Mouse (Mus musculus): ENCODE data around the gene Usp21. TPM values are rescaled to one million over a fixed set of nuclear protein-coding genes. Genes with fewer than 3 reads are reported as not detected.

The Usp21 gene
- polyA plus RNA-seq, 1 experiment: 59.0 TPM

DNA sequence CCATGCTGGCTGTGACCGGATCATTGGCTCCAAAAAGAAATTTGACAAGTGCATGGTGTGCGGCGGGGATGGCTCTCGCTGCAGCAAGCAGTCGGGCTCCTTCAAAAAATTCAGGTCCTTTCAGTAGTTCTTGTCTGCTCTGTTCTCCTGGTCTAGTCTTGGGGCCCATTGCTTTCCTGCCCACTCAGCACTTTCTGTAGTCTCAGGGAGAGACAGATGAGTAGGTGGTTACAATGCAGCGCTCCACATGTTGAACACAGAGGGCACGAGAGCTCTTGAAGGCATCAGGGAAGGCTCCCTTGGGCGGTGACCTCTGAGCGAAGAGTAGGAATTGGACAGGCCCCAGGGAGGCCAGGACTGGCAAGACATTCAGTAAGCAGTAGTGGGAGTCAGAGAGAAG is 30.0 kb downstream of the Usp21 start:
- no peak for TF ChIP-seq CTCF (IDR thresholded peaks at IDR 0.05; ENCODE audit: borderline replicate concordance, insufficient read depth, low read length)
- no peak for TF ChIP-seq POLR2A (IDR thresholded peaks at IDR 0.05; ENCODE audit: low read depth, low read length)

DNA sequence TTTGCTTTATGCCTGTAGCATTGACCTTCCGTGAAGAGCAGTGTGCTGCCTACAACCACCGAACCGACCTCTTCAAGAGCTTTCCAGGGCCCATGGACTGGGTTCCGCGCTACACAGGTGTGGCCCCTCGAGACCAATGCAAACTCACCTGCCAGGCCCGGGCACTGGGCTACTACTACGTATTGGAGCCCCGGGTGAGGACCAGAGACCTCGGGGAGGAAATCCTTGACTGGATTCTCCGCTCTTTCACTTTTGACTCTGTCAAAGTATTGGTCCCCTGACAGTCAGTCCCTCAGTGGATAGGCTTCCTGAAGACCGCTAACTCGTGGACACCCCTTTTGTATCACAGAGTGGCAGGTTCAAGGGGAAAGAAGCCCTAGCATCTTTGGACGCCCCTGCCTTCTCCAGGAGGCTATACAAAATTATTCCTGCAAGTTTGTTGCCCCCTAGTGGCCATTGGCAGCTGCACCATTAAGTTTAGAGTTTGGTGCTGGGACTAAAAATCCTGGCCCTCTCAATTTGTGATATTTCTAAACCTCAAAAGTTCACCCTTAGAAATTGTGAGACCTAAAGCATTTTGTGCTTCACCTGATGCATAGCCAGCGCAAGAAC is 30.7 kb downstream of the Usp21 start:
- no peak overlapping the region for H3K27ac ChIP-seq (ENCODE audit: insufficient read depth, low read length)
- H3K4me3 ChIP-seq (ENCODE audit: insufficient read depth, low read length): no peak overlapping the region
- TF ChIP-seq POLR2A (IDR thresholded peaks at IDR 0.05; ENCODE audit: low read depth, low read length) (no peak), CTCF (IDR thresholded peaks at IDR 0.05; ENCODE audit: borderline replicate concordance, insufficient read depth, low read length) (no peak)
- peaks cover 15% of the 10 kb centered on the region for H3K4me1 ChIP-seq (ENCODE audit: control insufficient read depth, insufficient read depth, low read length)

More for the DNA sequence above, 30.0 kb downstream of the Usp21 start:
- no peak overlapping the region for H3K4me3 ChIP-seq (ENCODE audit: insufficient read depth, low read length)
- H3K4me1 ChIP-seq (ENCODE audit: control insufficient read depth, insufficient read depth, low read length): peaks cover 15% of the 10 kb centered on the region
- H3K27ac ChIP-seq (ENCODE audit: insufficient read depth, low read length): no peak overlapping the region

DNA sequence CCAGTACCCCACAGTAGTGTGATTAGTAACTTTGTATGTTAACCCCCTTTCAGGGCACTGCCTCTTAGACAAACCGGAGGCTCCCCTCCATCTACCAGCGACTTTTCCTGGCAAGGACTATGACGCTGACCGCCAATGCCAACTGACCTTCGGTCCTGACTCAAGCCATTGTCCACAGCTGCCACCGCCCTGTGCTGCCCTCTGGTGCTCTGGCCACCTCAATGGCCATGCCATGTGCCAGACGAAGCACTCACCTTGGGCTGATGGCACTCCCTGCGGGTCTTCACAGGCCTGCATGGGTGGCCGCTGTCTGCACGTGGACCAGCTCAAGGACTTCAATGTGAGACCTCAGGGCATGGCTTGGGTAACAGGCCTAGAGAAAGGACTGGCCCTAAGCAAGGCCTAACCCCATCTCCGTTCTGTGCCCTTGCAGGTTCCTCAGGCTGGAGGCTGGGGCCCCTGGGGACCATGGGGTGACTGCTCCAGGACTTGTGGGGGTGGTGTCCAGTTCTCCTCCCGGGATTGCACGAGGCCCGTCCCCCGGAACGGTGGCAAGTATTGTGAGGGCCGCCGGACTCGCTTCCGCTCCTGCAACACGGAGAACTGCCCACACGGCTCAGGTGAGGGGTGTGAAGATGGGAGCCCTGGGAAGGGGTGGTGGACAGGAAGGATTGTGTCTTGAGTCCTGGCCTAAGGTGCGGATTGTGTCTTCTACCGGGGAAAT is 31.5 kb downstream of the Usp21 start:
- TF ChIP-seq POLR2A (IDR thresholded peaks at IDR 0.05; ENCODE audit: low read depth, low read length): no peak
- TF ChIP-seq CTCF (IDR thresholded peaks at IDR 0.05; ENCODE audit: borderline replicate concordance, insufficient read depth, low read length): peak; percentile 18; the same call in 1 of the 2 replicates
- peaks cover 13% of the 10 kb centered on the region for H3K4me1 ChIP-seq (ENCODE audit: control insufficient read depth, insufficient read depth, low read length)
- no peak overlapping the region for H3K27ac ChIP-seq (ENCODE audit: insufficient read depth, low read length)
- H3K4me3 ChIP-seq (ENCODE audit: insufficient read depth, low read length): no peak overlapping the region

GRCm38 (mm10) chr1:171252415-171252814 is 35.4 kb downstream of the Usp21 start:
- peaks cover 3% of the 10 kb centered on the region for H3K4me1 ChIP-seq (ENCODE audit: control insufficient read depth, insufficient read depth, low read length)
- no peak for TF ChIP-seq POLR2A (IDR thresholded peaks at IDR 0.05; ENCODE audit: low read depth, low read length)
- no peak for TF ChIP-seq CTCF (IDR thresholded peaks at IDR 0.05; ENCODE audit: borderline replicate concordance, insufficient read depth, low read length)

GRCm38 (mm10) chr1:171251594-171252324 is 36.0 kb downstream of the Usp21 start:
- peak; percentile 78 for TF ChIP-seq POLR2A (IDR thresholded peaks at IDR 0.05; ENCODE audit: low read depth, low read length)
- TF ChIP-seq CTCF (IDR thresholded peaks at IDR 0.05; ENCODE audit: borderline replicate concordance, insufficient read depth, low read length): no peak
- H3K4me3 ChIP-seq (ENCODE audit: insufficient read depth, low read length): peak overlapping the region; percentile 24
- peak overlapping the region; percentile 86 for H3K27ac ChIP-seq (ENCODE audit: insufficient read depth, low read length)
- H3K4me1 ChIP-seq (ENCODE audit: control insufficient read depth, insufficient read depth, low read length): peaks cover 3% of the 10 kb centered on the region

More at GRCm38 (mm10) chr1:171252415-171252814, 35.4 kb downstream of the Usp21 start:
- peak overlapping the region; percentile 86 for H3K27ac ChIP-seq (ENCODE audit: insufficient read depth, low read length)
- peak overlapping the region; percentile 23 for H3K4me3 ChIP-seq (ENCODE audit: insufficient read depth, low read length)

GRCm38 (mm10) chr1:171250680-171251593 is 36.9 kb downstream of the Usp21 start, which contains the start of gene Ndufs2:
Gene Ndufs2 (minus strand): TSS chr1:171251388.
- Histone ChIP-seq H3K4me3 (ENCODE audit: insufficient read depth, low read length) (peak within 1 kb of the TSS; percentile 24), H3K27ac (ENCODE audit: insufficient read depth, low read length) (peak within 1 kb of the TSS; percentile 86), H3K4me1 (ENCODE audit: control insufficient read depth, insufficient read depth, low read length) (peaks cover 3% of the 10 kb centered on the region)
- TF ChIP-seq POLR2A (IDR thresholded peaks at IDR 0.05; ENCODE audit: low read depth, low read length) (peak; percentile 38), CTCF (IDR thresholded peaks at IDR 0.05; ENCODE audit: borderline replicate concordance, insufficient read depth, low read length) (no peak)

- H3K27ac ChIP-seq (ENCODE audit: insufficient read depth, low read length): peak within 1 kb of the TSS; percentile 88
- H3K4me1 ChIP-seq (ENCODE audit: control insufficient read depth, insufficient read depth, low read length): peaks cover 3% of the 10 kb centered on the region
- peak within 1 kb of the TSS; percentile 24 for H3K4me3 ChIP-seq (ENCODE audit: insufficient read depth, low read length)
- no peak for TF ChIP-seq CTCF (IDR thresholded peaks at IDR 0.05; ENCODE audit: borderline replicate concordance, insufficient read depth, low read length)
- peak; percentile 98 for TF ChIP-seq POLR2A (IDR thresholded peaks at IDR 0.05; ENCODE audit: low read depth, low read length)
Measured at GRCm38 (mm10) chr1:171249913-171250600, 37.7 kb downstream of the Usp21 start, which contains the start of gene Adamts4. Gene Adamts4 (plus strand): TSS chr1:171250421.

DNA sequence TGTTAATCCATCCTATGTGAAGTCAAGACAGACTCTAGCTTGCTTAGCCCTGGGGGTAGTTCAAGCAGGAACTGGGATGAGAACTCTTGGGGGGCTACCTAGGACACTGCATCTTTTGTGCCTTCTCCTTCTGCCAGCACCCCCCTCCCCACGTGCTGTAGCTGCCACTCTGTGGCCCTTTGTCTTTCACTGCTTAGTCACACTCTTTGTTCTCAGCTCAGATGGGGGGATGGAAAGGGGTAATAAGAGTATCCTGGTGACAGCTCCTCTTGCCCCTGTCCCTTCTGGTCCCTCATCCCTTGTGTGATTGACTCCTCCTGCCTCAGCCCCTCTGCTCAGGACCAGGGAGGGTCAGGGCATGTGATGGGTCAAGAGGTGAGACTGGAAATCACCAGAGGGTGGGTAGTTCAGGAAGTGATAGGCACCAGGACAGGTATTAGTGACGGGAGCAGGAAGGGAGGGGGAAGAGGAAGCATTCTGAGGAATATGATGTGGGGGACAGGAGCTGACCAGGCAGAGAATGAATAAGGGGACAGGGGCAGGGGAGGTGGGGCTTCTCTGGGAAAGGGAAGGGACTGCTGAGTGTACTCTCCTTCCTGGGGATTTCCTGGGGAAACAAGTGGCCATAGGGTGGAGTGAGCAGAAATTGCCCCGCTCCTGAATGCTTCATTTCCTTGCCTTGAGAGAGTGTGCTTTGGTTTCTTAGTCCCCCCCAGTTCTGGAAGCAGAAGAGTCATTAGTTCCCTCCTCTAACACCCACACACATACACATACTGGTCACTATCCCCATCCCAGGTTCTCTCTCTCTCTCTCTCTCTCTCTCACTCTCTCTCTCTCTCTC is 39.2 kb downstream of the Usp21 start:
- Histone ChIP-seq H3K27ac (ENCODE audit: insufficient read depth, low read length) (peak overlapping the region; percentile 88), H3K4me1 (ENCODE audit: control insufficient read depth, insufficient read depth, low read length) (peaks cover 3% of the 10 kb centered on the region), H3K4me3 (ENCODE audit: insufficient read depth, low read length) (no peak overlapping the region)
- TF ChIP-seq POLR2A (IDR thresholded peaks at IDR 0.05; ENCODE audit: low read depth, low read length): peak; percentile 20; the same call in 1 of the 2 replicates
- no peak for TF ChIP-seq CTCF (IDR thresholded peaks at IDR 0.05; ENCODE audit: borderline replicate concordance, insufficient read depth, low read length)

Measured in embryonic fibroblast, embryonic 13.5 days (primary cell).